Mouse (Mus musculus): Measurements from ENCODE around the gene Zfp706. TPM values are rescaled to one million over a fixed set of nuclear protein-coding genes. Genes with fewer than 3 reads are reported as not detected.

Gene Zfp706
- 494 and 511 TPM in 2 replicates for polyA plus RNA-seq (2016; fragmentation: Nextera tagmentation; extraction: Ambion mirVana)

DNA sequence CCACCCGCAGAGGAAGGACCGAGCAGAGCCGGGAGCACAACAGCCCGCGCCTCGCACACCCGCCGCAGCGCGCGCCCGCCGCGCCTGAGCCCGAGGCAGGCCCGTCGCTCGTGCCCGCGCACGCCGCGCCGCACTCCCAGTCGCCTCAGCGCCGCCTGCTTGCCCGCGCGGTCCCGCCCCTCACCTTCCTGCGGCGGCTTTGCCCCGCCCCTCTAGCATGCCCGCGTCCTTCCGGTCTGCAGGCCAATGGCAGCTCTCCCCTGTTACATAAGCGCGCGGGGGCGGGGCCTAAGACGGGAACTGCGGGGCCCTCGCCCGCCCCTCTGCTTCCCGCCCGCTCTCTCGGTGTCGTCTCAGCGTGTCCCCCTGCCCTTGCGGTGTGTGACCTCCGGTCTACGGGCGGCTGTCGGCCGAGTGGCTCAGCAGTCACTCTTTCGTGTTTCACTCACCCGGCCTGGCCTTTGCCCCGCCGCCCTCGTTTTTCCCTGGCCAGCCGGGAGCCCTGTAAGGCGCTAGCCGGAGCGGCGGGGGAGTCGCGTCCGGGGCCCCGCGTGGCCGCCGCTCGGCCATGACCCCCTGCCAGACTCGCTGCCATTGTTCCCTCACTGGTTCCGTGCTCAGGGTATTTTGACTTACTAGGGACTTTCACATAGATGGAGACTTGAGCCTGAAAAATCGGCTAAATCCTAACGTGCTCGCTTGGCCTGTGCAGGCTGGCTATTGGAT is at the start of gene Zfp706:
Gene Zfp706, minus strand, starts transcription at position 541 of the 726 bp plus-strand sequence.
- peak; percentile 99 for DNase-seq (ENCODE audit: low spot score)
- under 1% methylated on average over 79 of the region's 79 CpGs for WGBS

DNA sequence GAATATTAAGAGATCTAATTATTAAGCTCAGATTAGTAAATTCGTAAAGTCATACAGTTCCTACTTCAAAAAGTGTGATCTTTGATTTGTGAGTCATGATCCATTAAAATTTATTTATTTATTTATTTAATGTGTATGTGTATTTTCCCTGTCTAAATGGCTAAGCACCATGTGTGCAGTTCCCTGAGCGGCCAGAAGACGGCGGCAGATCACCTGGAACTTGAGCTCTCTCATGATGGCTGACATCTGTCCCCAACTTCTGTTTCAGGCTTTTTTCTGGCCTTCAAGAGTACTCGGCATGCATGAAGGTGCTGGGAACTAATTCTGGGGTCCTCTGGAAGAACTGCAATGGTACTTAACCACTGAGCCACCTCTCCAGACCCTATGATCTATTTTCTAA is 47.0 kb upstream of the Zfp706 start:
- DNase-seq (ENCODE audit: low spot score) = peak; percentile 48
- Histone ChIP-seq H3K4me1 (peaks cover 20% of the 10 kb centered on the region), H3K36me3 (replicated peaks) (0 out of 2 replicates have a peak, but pooled peaks cover 2% of the 10 kb centered on the region), H3K27ac (replicated peaks) (no peak overlapping the region), H3K9me3 (peaks cover 7% of the 10 kb centered on the region), H3K4me3 (no peak overlapping the region), H3K27me3 (replicated peaks; ENCODE audit: low read depth, poor library complexity, severe bottlenecking) (no peaks in the 10 kb centered on the region)
- 97% methylated on average over 5 of the region's 5 CpGs for WGBS

More for the DNA sequence above, at the start of gene Zfp706:
- H3K27ac ChIP-seq (replicated peaks) = peak within 1 kb of the TSS; percentile 98
- H3K9me3 ChIP-seq = no peaks in the 10 kb centered on the region
- peak within 1 kb of the TSS; percentile 89 for H3K4me3 ChIP-seq
- no peaks in the 10 kb centered on the region for H3K27me3 ChIP-seq (replicated peaks; ENCODE audit: low read depth, poor library complexity, severe bottlenecking)
- peaks cover 27% of the 10 kb centered on the region for H3K4me1 ChIP-seq
- peaks cover 31% of the 10 kb centered on the region for H3K36me3 ChIP-seq (replicated peaks)

DNA sequence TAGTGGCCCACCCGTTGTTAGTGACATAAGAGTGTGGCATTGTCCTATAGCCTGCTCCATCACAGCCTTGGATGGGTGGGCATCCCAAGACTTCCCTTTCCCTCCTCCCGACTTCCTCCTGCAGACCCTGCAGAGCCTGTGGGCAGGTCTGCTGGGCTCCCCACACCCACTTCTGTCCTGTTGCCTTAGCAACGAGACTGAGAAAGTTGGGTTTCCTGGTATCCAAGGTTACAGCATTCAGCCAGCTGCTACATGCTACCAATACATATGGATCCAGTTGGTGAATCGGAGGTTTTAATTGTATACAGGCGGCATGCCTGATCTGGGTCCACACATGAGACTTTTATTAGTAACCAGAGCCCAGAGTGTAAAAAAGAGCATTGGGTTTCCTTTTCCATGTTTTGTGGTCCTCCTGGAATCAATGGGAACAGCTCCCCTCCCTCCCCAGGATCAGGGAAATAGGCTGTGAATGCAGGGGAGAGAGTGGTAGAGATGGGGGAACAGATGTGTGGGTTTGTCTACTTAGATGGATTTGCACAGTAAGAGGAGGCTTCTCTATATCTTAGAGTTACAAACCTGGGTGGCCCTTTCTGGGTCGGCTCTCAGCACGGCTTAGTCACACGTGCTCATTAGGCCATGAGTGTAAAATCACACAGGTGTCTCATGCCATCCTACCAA is 45.7 kb upstream of the Zfp706 start:
- whole genome bisulfite sequencing = 43% methylated on average over 8 of the region's 8 CpGs
- H3K4me1 ChIP-seq = peaks cover 20% of the 10 kb centered on the region
- peaks cover 7% of the 10 kb centered on the region for H3K9me3 ChIP-seq
- DNase-seq (ENCODE audit: low spot score) = peak; percentile 84
- H3K27ac ChIP-seq (replicated peaks) = peak overlapping the region; percentile 86
- no peaks in the 10 kb centered on the region for H3K27me3 ChIP-seq (replicated peaks; ENCODE audit: low read depth, poor library complexity, severe bottlenecking)
- 0 out of 2 replicates have a peak, but pooled peaks cover 2% of the 10 kb centered on the region for H3K36me3 ChIP-seq (replicated peaks)
- no peak overlapping the region for H3K4me3 ChIP-seq

DNA sequence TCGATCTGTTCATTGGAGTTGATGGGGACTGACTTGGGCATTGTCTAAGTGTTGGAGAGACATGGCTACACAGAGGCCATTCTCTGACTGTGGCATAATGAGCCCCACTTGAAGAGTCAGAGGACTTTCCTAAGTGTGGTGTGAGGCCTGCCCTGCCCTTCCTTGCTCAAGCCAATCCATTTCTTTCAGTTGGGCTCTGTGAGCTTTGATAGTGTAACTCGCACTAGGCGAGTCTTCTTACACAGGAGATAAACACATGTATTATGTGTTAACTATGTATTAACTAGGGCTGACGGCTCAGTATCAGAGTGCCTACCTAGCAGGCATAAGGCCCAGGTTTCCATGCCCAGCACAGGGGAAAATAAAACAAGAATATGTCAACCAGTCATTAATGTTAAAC is 39.8 kb upstream of the Zfp706 start:
- H3K9me3 ChIP-seq = no peaks in the 10 kb centered on the region
- peaks cover 11% of the 10 kb centered on the region for H3K4me1 ChIP-seq
- DNase-seq (ENCODE audit: low spot score) = no peak
- no peak overlapping the region for H3K27ac ChIP-seq (replicated peaks)
- no peaks in the 10 kb centered on the region for H3K27me3 ChIP-seq (replicated peaks; ENCODE audit: low read depth, poor library complexity, severe bottlenecking)
- no peaks in the 10 kb centered on the region for H3K36me3 ChIP-seq (replicated peaks)
- H3K4me3 ChIP-seq = no peak overlapping the region
- WGBS = 92% methylated on average over 4 of the region's 4 CpGs

DNA sequence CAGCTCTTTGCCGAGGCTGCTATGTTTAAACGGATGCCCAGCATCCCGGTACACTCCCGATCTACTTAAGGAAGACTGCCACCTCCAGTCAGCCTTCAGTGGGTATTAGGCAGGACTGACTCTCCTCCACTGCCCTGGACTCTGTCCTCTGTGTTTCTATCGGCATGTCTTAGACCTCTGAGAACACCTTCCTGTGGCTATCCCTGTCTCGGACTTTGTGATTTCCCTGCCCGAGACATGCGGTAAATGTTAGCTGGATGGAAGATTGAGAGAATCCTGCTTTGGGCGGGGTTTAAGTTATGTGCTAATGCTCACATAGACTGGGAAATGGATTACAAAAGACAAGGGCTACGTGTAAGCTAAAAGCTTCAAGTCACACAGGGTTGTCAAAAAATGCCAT is 39.0 kb upstream of the Zfp706 start:
- H3K4me3 ChIP-seq = no peak overlapping the region
- DNase-seq (ENCODE audit: low spot score) = no peak
- H3K27me3 ChIP-seq (replicated peaks; ENCODE audit: low read depth, poor library complexity, severe bottlenecking) = no peaks in the 10 kb centered on the region
- H3K27ac ChIP-seq (replicated peaks) = no peak overlapping the region
- 92% methylated on average over 10 of the region's 10 CpGs for WGBS
- no peaks in the 10 kb centered on the region for H3K9me3 ChIP-seq
- H3K4me1 ChIP-seq = peaks cover 9% of the 10 kb centered on the region
- H3K36me3 ChIP-seq (replicated peaks) = no peaks in the 10 kb centered on the region

DNA sequence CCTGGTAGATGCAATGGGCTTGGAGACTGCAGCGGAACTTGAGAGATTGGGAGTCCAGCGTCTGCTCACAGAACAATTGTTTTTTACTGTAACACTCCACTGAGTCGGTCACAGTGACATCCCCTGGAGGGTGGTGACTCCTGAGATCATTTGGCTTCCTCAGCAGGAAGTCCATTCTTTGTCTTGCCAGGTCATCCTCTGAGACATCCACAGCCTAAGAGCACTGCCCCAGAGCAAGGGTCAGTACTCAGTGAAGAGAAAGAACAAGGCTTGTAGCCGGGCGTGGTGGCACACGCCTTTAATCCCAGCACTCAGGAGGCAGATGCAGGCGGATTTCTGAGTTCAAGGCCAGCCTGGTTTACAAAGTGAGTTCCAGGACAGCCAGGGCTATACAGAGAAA is 38.6 kb upstream of the Zfp706 start:
- Histone ChIP-seq H3K27me3 (replicated peaks; ENCODE audit: low read depth, poor library complexity, severe bottlenecking) (no peaks in the 10 kb centered on the region), H3K9me3 (no peaks in the 10 kb centered on the region), H3K4me3 (no peak overlapping the region), H3K4me1 (peaks cover 11% of the 10 kb centered on the region), H3K36me3 (replicated peaks) (no peaks in the 10 kb centered on the region), H3K27ac (replicated peaks) (no peak overlapping the region)
- WGBS = 73% methylated on average over 7 of the region's 7 CpGs
- DNase-seq (ENCODE audit: low spot score) = no peak

DNA sequence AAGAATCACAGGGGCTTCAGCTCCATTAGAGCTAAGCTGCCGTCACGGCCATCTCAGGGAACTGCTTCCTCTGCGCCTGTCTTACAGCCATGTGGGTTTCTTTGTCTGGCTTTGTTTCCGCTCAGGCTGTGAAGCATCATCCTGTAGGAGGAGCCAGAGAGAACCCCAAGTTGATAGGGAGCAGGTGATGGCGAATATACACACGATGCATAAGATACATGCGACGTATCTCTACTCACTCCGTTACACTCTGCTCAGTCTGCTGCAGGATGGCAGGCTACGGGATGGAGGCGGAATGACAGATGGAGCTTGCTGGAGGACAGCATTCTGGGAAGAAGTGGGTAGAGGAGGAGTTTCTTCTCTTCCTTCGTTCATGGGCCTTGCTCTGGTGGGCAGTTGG is 37.9 kb upstream of the Zfp706 start:
- H3K36me3 ChIP-seq (replicated peaks) = no peaks in the 10 kb centered on the region
- H3K27me3 ChIP-seq (replicated peaks; ENCODE audit: low read depth, poor library complexity, severe bottlenecking) = no peaks in the 10 kb centered on the region
- H3K9me3 ChIP-seq = no peaks in the 10 kb centered on the region
- H3K4me1 ChIP-seq = peaks cover 14% of the 10 kb centered on the region
- H3K4me3 ChIP-seq = no peak overlapping the region
- peak overlapping the region; percentile 62 for H3K27ac ChIP-seq (replicated peaks)
- no peak for DNase-seq (ENCODE audit: low spot score)
- WGBS = 85% methylated on average over 12 of the region's 12 CpGs

DNA sequence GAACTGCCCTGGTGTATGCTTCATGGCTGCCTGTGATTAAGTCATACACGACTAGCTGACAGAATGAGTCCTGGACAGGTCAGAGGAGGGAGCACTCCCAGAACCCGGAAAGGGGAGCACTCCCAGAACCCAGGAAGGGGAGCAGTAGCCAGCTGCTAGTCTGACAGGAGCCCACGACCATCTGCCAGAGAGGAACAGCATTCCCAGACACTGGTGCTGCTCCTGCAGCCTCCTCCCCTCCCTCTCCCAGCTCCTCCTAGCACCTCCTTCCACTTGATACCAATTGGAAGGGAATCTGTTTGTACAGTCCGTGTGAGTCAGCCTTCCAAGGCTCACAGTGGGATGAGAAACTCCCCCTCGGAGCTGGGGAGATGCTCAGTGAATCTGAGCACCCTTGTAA is 35.0 kb upstream of the Zfp706 start:
- Histone ChIP-seq H3K27me3 (replicated peaks; ENCODE audit: low read depth, poor library complexity, severe bottlenecking) (no peaks in the 10 kb centered on the region), H3K4me1 (peaks cover 14% of the 10 kb centered on the region), H3K4me3 (no peak overlapping the region), H3K36me3 (replicated peaks) (no peaks in the 10 kb centered on the region), H3K27ac (replicated peaks) (peak overlapping the region; percentile 16; the same call in 1 of the 2 replicates), H3K9me3 (no peaks in the 10 kb centered on the region)
- no peak for DNase-seq (ENCODE audit: low spot score)
- WGBS = 45% methylated on average over 5 of the region's 5 CpGs

DNA sequence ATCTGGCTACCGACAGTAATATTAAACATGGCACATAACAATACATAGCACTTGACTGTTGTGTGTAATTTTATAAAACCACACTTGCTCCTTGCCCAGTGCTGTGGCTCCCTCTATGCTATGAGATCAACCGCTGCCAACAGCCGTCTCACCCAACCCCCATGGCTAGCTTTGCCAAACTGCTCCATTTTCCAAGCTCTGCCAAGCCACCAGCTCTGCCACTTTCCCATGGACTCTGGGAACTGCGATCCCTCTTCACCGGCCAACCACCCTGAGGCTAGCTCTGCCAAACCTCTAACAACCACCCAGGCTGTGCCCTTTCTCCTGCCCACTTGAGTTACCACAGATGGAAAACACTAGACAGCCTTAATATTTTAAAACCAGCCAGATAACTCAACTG is 33.6 kb upstream of the Zfp706 start:
- Histone ChIP-seq H3K9me3 (no peaks in the 10 kb centered on the region), H3K36me3 (replicated peaks) (no peaks in the 10 kb centered on the region), H3K27ac (replicated peaks) (no peak overlapping the region), H3K4me3 (no peak overlapping the region), H3K27me3 (replicated peaks; ENCODE audit: low read depth, poor library complexity, severe bottlenecking) (no peaks in the 10 kb centered on the region), H3K4me1 (peaks cover 18% of the 10 kb centered on the region)
- 91% methylated on average over 5 of the region's 5 CpGs for WGBS
- no peak for DNase-seq (ENCODE audit: low spot score)

DNA sequence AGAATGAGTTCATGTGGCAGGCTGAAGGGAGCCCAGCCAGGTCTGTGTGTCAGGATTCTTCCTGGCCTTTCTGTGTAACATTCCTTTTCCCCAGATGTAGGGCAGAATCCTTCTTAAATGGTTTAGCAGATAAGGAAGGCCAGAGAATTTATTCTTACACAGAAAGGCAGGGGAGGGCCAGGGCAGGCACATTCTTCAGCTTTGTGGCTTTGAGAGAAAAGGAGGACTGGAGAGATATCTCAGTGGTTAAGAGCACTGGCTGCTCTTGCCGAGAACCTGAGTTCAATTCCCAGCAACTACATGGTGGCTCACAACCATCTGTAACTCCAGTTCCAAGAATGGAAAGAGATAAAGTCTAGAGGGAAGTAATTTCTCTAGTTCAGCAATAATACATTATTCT is 31.1 kb upstream of the Zfp706 start:
- no peak for DNase-seq (ENCODE audit: low spot score)
- WGBS = 81% methylated on average over 1 of the region's 1 CpGs
- Histone ChIP-seq H3K9me3 (no peaks in the 10 kb centered on the region), H3K4me1 (peaks cover 16% of the 10 kb centered on the region), H3K27ac (replicated peaks) (no peak overlapping the region), H3K27me3 (replicated peaks; ENCODE audit: low read depth, poor library complexity, severe bottlenecking) (no peaks in the 10 kb centered on the region), H3K4me3 (no peak overlapping the region), H3K36me3 (replicated peaks) (no peaks in the 10 kb centered on the region)

DNA sequence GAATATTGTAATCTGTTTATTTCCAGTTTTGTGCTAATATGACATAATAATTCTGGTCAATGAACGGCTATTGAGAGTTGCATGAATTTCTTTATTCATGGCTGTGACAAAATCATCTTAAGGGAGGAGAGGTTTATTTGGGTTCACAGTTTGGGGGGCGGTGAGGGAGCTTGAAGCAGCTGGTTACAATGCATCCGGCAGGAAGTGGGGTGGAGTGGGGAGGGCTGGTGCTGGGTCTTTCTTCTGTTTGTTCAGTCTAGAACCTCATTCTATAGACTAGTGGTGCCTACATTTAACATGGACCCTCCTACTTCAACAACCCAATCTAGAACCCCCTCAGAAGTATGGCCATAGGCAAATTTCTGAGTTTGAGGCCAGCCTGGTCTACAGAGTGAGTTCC is 30.1 kb upstream of the Zfp706 start:
- no peaks in the 10 kb centered on the region for H3K36me3 ChIP-seq (replicated peaks)
- H3K4me1 ChIP-seq = peaks cover 13% of the 10 kb centered on the region
- DNase-seq (ENCODE audit: low spot score) = no peak
- WGBS = 88% methylated on average over 3 of the region's 3 CpGs
- no peaks in the 10 kb centered on the region for H3K27me3 ChIP-seq (replicated peaks; ENCODE audit: low read depth, poor library complexity, severe bottlenecking)
- no peak overlapping the region for H3K27ac ChIP-seq (replicated peaks)
- no peaks in the 10 kb centered on the region for H3K9me3 ChIP-seq
- H3K4me3 ChIP-seq = no peak overlapping the region

DNA sequence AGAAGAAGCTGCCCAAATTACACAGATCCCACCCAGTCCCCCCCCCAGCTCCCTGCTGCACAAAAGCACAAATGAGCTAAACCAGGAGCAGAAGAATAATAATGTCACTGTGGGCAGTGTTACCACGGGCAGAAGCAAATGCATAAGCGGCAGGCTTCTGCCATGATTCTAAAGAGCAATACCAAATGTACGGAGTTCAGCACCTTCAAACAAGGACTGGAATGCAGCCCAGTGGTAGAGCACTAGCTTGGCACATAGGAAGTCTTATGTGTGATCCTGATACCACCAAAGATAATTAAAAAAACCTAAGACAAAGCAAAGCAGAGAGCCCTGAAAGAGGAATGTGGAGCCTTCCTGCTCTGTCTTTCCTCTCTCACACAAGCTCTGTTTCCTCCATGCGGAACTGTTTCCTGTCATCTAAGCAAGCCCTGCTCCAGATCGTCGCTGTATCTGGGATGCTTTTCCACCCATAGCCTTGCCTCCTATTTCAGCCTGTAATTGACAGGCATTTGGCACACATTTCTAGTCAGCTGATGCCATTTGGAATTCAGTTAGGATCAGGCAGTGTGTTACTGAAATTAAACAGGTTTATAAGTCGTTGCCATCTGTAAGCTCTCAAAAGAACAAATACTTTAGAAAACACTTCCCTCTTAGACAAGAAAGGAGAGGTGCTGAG is 29.0 kb upstream of the Zfp706 start:
- no peaks in the 10 kb centered on the region for H3K9me3 ChIP-seq
- no peaks in the 10 kb centered on the region for H3K36me3 ChIP-seq (replicated peaks)
- H3K27me3 ChIP-seq (replicated peaks; ENCODE audit: low read depth, poor library complexity, severe bottlenecking) = no peaks in the 10 kb centered on the region
- DNase-seq (ENCODE audit: low spot score) = no peak
- no peak overlapping the region for H3K4me3 ChIP-seq
- no peak overlapping the region for H3K27ac ChIP-seq (replicated peaks)
- 62% methylated on average over 7 of the region's 7 CpGs for WGBS
- H3K4me1 ChIP-seq = peaks cover 12% of the 10 kb centered on the region

Data from embryonic facial prominence, embryonic 10.5 days (tissue).